Mouse (Mus musculus) thymus, adult 2 months (tissue): Measurements from ENCODE around the gene Entr1.

ENCODE experiments used
- CTCF ChIP-seq: fragments of 200-500 bp; IDR thresholded peaks from 2 replicates; pipeline ENCODE4 v1.5.1; 2012; ENCODE audit warnings: mild to moderate bottlenecking, control low read depth, low read length, moderate library complexity, borderline replicate concordance; ENCODE audit not compliant: control insufficient read depth, poor library complexity, insufficient read depth; ENCODE audit errors: extremely low read depth
- POLR2A ChIP-seq: fragments of 200-500 bp; IDR thresholded peaks from 2 replicates; pipeline ENCODE4 v1.6.1; 2012; ENCODE audit warnings: mild to moderate bottlenecking, low read length, control low read depth, moderate library complexity; ENCODE audit not compliant: control insufficient read depth, poor library complexity, insufficient read depth; ENCODE audit errors: extremely low read depth

DNA sequence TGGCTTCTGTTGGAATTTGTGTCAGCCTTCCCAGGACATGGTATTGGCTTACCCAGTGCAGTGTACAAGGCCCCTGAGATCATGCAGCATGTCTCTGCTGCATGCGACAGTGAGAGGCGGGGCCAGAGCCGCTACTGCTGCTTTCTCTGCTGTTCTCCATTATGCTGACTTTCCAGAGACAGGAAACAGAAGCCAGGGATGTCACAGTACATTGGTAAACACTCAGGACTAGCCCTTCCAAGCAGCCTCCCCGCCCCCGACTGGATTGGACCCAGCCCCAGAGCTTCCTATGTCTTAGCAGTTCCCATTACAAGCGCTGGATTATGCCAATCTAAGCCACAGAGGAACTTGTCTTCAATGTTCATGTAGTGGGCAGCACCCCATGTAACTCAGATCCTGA is 40.9 kb downstream of the Entr1 start:
- TF ChIP-seq CTCF: no peak
- no peak for TF ChIP-seq POLR2A
